In the genomic region with DNA sequence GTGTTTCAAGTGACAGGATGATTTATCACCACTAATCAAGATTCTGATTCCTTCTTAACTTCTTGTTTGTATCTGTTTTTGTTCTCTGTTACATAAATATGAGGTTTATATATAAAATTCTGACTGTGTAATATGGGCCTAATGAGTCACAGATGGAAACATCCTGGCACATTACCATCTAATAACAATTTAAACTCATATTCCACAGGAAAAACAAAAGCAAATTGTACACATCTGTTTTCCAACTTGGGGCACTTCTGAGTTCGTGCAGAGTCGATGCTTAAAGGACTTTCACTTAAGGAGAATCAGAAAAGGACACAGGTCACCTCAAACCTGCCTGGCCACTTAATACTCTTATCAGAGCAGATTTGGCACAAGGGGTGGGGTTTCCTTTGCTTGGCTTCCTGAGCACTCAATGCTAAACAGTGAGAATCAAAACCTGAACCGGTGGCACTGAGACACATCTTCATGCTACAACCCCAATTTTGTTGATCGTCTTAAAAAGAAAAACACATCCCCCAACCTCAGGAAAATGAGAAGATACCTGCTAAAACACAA, we compare ENCODE assay signal across 22 mouse cellular contexts.
DNase-seq lines count a peak whose midpoint lies in the region; TF ChIP-seq lines count a peak whose summit lies in the region.
"Had no signal": no experiment of that assay in that cellular context is flagged by ENCODE, and none has a peak within 500 bp of the region (broad histone marks: within the 10 kb centered on the region; RNA-seq: fewer than 3 reads in every experiment).

No protein-coding gene starts in this region.

- no peaks in the 10 kb centered on the region for H3K4me1 ChIP-seq in kidney, adult 2 months (ENCODE audit: control insufficient read depth, insufficient read depth, low read length)
- no peaks in the 10 kb centered on the region; the same call in 1 of the 2 replicates for H3K4me1 ChIP-seq in lung, adult 2 months (ENCODE audit: control insufficient read depth, insufficient read depth, low read length)
- H3K4me1 ChIP-seq: forebrain, embryonic 15.5 days; heart, embryonic 10.5 days; hindbrain, embryonic 12.5 days; liver, embryonic 13.5 days; midbrain, embryonic 13.5 days; neural tube, embryonic 12.5 days had no signal

- WGBS in kidney, adult 2 months, result 37% methylated on average over 4 of the region's 4 CpGs
- WGBS in lung, adult 2 months, result 17% methylated on average over 4 of the region's 4 CpGs

- no peaks in the 10 kb centered on the region for H3K27me3 ChIP-seq in kidney, adult 2 months (replicated peaks; ENCODE audit: control insufficient read depth, insufficient read depth, low read length)
- H3K27me3 ChIP-seq: CH12.LX; embryonic facial prominence, embryonic 12.5 days; forebrain, embryonic 15.5 days; hindbrain, embryonic 12.5 days; limb, embryonic 12.5 days; liver, embryonic 13.5 days; midbrain, embryonic 13.5 days; neural tube, embryonic 12.5 days had no signal

- no peak for TF ChIP-seq POLR2A in kidney, adult 2 months (IDR thresholded peaks at IDR 0.05; ENCODE audit: low read depth, low read length)
- TF ChIP-seq POLR2A in lung, adult 2 months (IDR thresholded peaks at IDR 0.05; ENCODE audit: borderline replicate concordance, extremely low read depth, low read depth, low read length), result no peak

- no peak for TF ChIP-seq CTCF in kidney, adult 2 months (conservative IDR thresholded peaks at IDR 0.05; ENCODE audit: insufficient read depth, insufficient read length, low read depth, low read length)
- no peak for TF ChIP-seq CTCF in lung, adult 2 months (IDR thresholded peaks at IDR 0.05; ENCODE audit: insufficient read depth, low read length)

- no peak overlapping the region for H3K4me3 ChIP-seq in kidney, adult 2 months (ENCODE audit: insufficient read depth, low read depth, low read length)
- no peak overlapping the region for H3K4me3 ChIP-seq in lung, adult 2 months (replicated peaks; ENCODE audit: extremely low read depth, low read depth, low read length)
- H3K4me3 ChIP-seq: embryonic facial prominence, embryonic 12.5 days; forebrain, embryonic 15.5 days; heart, embryonic 10.5 days; hindbrain, embryonic 12.5 days; left cerebral cortex, adult 2 months; limb, embryonic 12.5 days; liver, embryonic 13.5 days; midbrain, embryonic 13.5 days; neural tube, embryonic 12.5 days had no signal

- H3K27ac ChIP-seq in kidney, adult 2 months (ENCODE audit: insufficient read depth, low read depth, low read length), result no peak overlapping the region
- H3K27ac ChIP-seq: embryonic facial prominence, embryonic 12.5 days; forebrain, embryonic 15.5 days; heart, embryonic 10.5 days; hindbrain, embryonic 12.5 days; left cerebral cortex, adult 2 months; limb, embryonic 12.5 days; liver, embryonic 13.5 days; midbrain, embryonic 13.5 days; neural tube, embryonic 12.5 days had no signal

- no peaks in the 10 kb centered on the region for H3K36me3 ChIP-seq in kidney, adult 2 months (ENCODE audit: control insufficient read depth, insufficient read depth, low read length)
- H3K36me3 ChIP-seq: embryonic facial prominence, embryonic 12.5 days; forebrain, embryonic 15.5 days; heart, embryonic 10.5 days; hindbrain, embryonic 12.5 days; limb, embryonic 12.5 days; liver, embryonic 13.5 days; midbrain, embryonic 13.5 days; neural tube, embryonic 12.5 days had no signal

- DNase-seq in kidney, adult 2 months, result peak; percentile 7
- DNase-seq in kidney, postnatal 4 days, result no peak
- DNase-seq in NIH3T3 (ENCODE audit: low read depth), result peak; percentile 5
- DNase-seq in lung, adult 2 months, result peak; percentile 10
- peak; percentile 36 for DNase-seq in lung, postnatal 25 days (ENCODE audit: low spot score)
- no peak for DNase-seq in ovary, postnatal 14 days (ENCODE audit: low spot score)
- DNase-seq in yolk sac, embryonic 10.5 days (ENCODE audit: low spot score), result no peak
- DNase-seq: cerebellum, adult 2 months; kidney, adult 8-10 months; kidney, postnatal 36 days; layer of hippocampus, adult 9-11 months; liver, embryonic 13.5 days; thymus, postnatal 36 days had no signal

Comparison
In these comparisons a context has a peak if more than half of its experiments do, and no peak if none do; other contexts are left out.
1. DNase-seq: peak in kidney, adult 2 months (single experiment), NIH3T3 (single experiment), lung, adult 2 months (single experiment) and lung, postnatal 25 days (single experiment); none in kidney, postnatal 4 days (0 of 2), ovary, postnatal 14 days (single experiment) and yolk sac, embryonic 10.5 days (single experiment).